Mouse (Mus musculus) lung, adult 2 months (tissue): Measurements from ENCODE around the gene Shbg.

ENCODE experiments used
- CTCF ChIP-seq: fragments of 200-500 bp; IDR thresholded peaks from 2 replicates; pipeline ENCODE4 v1.5.1; 2011; ENCODE audit warnings: mild to moderate bottlenecking, low read length, control low read depth; ENCODE audit not compliant: insufficient read depth
- POLR2A ChIP-seq: fragments of 200-500 bp; IDR thresholded peaks from 2 replicates; pipeline ENCODE4 v1.6.1; 2011; ENCODE audit warnings: low read depth, mild to moderate bottlenecking, control low read depth, low read length, borderline replicate concordance; ENCODE audit errors: extremely low read depth

DNA sequence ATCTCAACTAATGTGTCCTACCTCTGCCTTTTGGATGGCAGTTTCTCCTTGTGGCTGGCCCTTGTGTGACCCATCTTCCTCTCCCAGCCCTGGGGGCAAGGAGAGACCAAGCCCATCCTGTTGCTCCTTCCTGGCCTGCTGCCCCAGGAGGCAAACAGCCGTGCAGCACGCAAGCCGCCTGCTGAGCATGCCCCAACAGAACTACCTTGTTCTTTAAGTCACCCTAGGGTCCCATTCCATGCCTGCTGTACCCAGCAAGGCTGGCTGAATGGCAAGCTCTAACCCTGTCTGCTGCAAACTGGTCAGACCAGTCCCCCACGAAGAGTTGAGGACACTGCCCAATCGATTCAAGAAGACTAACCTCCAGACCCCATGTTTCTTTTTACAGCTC is 38.4 kb upstream of the Shbg start:
- no peak for TF ChIP-seq CTCF
- TF ChIP-seq POLR2A, result no peak
